Mouse (Mus musculus): ENCODE measurements around the gene Rnf212.
A peak's percentile ranks its signal among the peaks of the same experiment; 100 is the strongest.

Gene Rnf212

DNA sequence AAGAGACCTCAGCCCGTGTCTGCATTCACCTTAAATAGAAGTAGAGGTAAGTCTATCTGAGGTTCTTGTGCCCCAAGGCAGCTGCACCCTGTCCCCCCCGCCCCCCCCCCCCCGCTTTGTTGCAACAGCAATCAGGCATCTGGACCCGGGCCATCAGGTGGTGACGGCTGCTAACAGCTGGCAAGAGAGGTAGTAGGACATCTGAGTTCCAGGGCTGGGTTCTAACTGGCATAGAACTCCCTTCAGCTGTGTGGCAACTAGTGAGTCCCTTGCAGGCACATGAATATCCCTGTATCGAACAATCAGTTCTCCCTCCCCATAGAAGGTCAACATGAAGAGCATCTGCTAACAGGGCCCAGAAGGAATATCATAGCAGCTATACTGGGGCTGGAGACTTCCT is 62.8 kb downstream of the Rnf212 start:
- DNase-seq: no peak

DNA sequence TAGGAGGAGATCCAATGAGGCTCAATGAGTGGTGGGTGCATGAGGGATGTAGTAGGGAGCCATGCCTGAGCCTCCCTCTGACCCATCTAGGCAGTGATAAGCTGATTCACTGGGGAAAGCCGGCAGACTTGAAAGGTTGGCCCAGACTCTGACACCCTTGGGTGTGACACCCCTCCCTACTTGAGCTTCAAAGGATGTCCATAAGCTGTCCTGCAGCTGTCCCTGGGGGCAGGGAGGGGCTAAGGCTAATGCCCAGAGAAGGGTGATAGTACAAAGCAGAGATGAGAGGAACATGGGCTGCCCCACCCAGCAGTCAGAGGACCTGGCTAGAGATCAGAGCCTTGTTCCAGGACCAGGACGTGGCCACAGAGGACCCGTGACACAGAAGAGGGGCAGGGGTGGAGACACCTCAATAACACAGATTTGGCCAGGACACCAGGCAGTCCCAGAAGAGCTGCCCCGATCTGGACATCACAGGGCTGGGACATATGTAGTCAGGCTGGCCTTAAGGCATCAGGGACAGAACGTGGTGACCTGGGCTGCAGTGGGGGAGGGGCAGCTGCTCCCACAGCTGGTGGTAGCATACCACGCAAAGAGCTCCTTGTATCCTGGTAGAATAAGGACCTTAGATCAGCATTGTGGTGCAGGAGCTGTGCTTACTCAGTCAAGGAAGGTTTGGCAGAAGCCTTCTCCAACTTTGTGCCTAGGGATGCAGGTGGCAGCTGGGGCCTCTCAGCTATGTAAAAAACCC is 65.6 kb downstream of the Rnf212 start:
- DNase-seq: no peak

DNA sequence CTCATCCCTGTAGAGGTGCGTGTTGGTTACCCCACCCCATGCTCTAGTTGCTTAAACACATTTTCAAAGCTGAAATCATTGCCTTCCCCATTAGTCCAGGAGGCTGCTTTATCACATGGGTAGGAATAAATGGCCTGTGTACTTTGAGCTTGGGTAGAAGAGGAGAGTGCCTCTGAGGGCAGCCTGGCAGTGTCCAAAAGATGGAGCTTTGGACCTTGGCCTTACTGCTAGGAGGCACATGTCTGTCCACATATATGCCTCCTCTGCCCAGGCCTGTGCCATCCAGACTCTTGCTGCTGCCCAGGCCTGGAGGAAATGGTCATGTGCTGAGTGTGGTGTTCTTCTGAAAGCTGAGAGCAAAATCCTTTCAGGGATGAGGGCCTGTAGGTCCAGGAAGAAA is 66.4 kb downstream of the Rnf212 start:
- no peak for DNase-seq

DNA sequence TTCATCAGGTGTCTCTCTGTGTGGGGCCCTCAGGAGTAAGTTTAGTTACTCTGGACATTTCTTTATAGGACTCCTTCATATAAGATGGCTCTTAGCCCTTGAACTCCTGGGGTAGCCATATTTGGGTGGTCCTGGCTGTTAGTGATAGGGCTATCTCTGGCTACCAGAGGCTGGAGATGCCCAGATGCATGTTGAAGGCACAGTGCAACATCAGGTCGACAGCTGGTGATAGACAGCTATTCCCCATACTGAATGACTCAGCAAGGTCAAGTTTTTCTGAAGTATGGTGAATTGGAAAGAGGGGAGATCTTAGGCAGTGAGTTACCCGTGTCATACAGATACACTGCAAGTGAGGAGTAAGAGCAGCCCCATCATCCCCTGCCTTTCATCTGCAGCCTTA is 67.0 kb downstream of the Rnf212 start:
- DNase-seq: no peak

DNA sequence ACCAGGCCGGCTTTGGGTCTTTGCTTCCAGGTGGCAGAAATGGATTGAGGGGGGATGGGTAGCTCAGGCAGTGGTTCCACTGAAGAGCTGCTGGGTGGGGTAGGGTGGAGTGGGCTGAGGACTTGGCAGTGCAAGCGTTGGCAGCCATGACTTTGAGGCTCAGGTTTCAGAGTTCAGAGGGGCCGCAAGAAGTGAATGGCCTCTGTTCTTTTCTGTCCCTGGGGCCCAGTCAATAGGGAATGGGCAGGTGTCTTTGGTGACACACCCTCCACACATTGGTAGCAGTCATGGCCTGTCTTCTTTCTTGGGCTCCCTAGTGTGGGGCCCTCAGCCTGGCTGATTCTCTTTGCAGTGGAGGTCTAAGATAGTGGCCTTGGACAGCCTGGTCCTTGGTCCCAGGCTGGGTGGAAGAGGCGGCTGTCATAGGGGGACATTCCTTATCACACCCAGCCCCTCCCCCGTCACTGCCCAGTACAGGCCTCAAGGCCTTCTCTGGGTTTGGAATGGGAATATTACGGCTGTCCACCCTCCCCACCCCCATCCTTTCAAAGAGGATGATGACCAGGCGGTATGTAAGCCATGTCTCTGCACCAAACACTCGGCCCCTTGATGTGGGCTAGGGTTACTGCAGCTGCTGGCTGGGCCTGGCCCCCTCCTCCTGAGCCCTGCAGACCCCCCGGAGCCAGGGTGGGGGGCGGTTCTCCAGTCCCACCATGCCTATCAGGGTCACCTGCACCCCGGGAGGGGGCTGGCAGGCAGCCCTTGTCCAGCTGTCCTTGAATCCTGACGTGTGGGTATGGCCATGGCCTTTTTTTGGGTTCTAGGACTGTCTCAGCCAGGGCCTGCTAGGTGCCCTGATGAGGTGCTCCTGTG is 70.8 kb downstream of the Rnf212 start:
- DNase-seq: no peak

DNA sequence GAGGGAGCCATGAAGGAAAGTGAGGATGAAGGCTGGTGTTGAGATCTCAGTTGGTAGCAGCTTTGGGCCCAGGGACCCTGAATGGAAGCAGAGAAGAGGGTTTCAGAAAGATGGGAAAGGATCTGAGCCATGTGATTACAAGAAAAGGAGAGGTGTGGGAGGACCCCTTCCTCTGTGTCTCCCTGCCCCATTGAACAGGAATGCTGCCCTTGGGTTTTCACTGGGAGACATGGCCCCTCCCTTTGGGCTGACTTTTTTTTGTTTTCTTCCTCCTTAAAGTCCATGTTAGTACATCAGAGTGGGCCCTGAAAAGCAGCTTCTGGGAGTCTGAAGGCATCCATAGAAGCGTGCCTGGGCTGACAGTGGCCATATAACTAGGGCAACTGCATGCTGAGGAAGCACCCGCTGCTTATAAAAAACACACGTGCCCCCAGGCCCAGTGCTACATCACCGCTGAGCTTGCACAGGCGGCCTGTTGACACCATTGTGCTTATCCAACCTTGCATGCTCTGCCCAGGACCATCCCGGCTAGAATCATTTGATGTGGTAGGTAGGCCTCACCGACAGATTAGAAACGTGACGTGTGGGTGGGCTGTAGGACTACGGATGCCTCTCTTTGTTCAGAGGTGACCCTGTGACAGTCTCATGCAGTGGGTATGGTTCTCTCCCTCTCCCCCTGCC is 73.3 kb downstream of the Rnf212 start:
- no peak for DNase-seq

DNA sequence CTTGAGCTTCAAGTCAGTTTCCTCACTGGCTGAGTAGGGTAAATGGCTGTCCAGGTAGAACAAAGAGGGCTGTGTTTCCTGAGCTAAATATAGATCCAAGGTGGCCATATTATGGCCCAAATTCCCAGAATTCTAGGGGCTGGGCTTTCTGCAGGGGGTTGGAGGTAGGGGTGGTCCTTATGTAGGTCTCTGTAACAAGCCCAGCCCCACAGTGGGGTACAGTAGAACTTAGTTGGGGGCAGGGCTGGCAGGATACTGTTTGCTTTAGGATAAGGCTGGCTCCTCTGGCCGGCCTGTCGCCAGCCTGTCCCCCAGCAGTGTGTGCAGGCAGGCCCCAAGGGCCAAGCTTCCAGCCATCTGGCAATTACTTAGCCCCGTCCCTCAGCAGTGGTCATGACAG is 74.4 kb downstream of the Rnf212 start:
- no peak for DNase-seq

DNA sequence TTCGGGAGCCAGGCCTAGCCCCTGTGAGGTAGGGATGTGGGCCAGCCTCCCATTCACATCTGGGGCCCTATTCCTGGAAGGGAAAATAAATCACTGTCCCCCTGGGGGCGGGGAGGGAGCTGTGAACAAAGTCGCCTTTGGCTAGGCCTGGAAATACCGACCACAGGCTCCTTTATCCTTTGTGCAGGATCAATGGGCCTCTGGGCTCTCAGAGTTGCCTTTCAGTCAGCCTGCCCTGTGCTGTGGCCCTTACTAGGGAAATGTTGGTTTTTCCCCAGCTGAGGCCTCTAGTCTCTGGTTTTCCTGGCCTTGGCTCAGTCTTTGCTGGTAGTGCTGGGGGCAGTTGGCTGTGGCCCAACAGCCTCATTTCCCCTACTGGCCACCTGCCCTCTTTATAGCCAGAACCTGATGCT is 77.4 kb downstream of the Rnf212 start:
- peak; percentile 41 for DNase-seq

DNA sequence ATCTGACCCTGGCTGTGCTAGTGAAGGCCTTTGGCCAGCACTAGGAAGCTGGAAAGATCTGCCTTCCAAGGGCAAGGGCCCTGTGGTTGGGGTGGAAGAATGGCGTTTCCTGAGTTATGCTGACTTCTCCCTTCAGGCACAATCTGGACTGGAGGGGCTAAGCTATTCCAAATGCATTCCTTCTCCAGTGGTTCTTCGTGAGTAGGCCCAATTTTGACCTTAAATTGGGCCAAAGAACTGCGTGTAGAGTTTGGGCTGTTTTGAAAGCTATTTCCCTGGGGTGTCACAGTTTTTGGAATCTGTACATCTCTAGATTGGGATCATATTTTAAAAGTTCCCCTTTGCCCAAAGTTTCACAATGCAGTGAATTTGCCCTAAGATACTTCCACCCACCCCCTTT is 78.2 kb downstream of the Rnf212 start:
- no peak for DNase-seq

DNA sequence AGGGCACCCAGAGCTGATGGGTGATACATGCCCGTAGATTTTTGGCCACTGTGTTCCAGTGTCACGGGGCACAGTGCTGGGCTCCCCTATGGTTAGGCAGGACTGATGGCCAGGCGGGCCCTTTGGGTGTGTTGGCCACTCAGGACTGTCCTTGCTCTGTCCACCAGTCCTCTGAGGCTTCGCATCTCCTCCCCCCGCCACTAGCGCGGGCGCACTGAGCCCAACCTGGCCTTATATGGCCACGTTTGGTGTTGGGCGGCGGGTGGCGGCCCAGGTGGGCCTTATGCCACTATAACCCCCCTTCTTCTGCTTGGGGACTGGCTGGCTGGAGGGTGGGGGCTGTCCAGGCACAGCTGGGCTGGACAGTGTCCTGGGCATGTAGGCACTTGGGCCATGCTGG is 78.9 kb downstream of the Rnf212 start:
- DNase-seq: no peak

DNA sequence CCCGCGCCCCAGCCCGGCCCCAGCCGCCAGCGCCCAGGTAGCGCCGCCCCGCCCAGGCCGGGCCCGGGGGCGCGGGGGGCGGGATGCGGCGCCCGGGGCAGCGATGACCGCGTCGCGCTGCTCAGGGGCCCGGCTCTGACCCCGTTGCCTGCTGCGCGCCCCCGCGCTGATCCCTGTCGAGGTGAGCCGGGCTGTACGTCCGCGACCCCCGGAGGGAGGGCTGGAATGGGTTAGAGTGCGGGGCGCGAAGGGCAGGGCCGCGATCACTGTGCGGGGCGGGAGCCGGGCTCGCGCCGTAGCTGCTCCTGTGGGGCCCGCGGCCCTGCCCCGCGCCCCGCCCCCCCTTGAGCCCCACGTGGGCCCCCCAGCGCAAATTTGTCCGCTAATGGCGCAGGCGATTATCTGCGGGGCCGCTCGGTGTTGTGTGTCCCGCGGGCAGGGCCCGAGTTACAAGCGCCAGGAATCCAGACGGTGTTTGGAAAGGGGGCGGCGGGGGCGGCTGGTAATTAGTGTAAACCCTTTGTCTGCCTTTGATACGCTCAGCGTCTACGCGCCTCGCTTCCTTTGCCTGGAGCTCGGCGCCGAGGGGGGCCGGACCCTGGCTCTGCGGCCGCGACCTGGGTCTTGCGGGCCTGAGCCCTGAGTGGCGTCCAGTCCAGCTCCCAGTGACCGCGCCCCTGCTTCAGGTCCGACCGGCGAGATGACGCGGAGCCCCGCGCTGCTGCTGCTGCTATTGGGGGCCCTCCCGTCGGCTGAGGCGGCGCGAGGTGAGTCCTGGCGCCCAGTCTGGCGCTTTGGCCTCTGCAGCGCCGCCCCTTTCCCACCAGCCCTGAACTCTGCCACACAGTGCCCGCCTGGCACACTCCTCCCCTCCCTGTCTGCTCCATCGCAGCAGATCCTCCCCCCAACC is 80.2 kb downstream of the Rnf212 start:
- DNase-seq: peak; percentile 36

DNA sequence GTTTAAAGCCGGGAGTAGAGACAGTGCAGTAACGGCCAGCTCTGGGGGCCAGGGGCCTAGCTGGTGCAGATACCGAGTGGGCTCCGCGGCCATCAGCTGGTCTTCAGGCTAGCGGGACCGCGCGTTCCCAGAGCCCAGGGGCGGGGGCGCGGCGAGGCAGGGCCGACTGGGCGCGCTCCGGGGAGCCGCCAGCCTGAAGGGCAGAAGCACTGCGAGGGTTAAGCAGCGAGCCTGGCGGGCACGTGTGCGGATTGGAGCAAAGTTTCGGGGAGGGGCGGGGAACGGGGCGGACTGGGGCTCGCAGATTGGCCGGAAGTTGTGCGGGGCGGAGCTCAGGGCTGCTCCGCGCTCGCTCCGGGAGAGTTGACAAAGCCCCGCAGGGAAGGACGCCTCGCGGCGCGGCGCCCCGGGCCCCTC is 80.9 kb downstream of the Rnf212 start:
- DNase-seq: peak; percentile 81

DNA sequence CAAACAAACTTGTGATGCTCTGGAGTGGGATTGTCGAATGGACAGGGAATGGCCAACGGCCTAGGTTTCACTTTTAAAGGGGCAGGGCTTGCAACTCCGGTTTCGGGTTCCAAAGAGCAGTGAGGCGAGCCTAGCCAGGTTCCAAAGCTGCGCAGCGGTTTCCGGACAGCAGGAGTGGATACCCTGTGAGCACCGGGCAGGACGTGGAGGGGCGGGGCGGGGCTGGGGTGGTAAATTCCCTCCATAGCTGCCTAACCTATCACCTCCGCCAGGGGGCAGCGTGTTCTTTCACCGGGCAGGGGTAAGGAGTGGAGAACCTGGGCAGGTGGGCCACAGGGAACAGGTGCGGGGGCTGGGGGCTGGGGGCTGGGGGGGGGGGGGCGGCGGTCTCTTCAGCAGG is 82.5 kb downstream of the Rnf212 start, which contains the start of gene Fgfrl1:
TSS of gene Fgfrl1 (plus strand) at position 112 of the 400 bp plus-strand sequence.
- no peak for DNase-seq

DNA sequence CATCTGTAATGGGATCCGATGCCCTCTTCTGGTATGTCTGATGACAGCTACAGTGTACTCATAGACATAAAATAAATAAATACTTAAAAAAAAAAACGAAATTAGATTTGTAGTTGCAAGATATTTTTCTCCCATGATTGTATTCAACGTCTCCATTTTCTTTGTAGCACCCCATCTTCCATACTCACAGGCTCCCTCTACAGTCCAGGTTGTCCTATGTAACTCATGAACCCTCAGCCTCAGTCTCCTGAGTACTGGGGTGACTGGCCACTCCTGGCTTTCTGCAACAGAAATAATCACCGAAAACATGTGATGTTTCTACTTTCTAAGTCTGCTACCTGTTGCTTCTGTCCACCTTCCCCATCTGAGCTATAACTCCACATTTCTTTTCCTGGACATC is 83.6 kb downstream of the Rnf212 start:
- DNase-seq: no peak

DNA sequence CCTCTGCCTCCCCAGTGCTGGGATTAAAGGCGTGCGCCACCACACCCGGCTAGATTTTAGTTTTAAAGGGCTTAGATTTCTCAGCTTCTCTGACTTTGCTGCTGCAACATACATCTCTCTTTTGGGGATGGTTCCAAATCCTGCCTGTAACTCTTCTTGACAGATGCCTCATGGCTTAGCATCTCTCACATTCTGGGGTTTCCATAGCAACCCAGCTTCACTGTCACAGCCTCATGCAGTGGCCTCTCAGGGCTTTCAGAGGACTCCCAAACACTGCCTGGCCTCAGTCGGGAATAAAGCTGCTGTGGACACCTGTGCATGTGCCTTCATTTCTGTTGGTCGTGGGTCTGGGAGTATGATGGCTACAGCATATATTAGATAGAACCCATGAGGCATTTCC is 85.7 kb downstream of the Rnf212 start:
- no peak for DNase-seq

DNA sequence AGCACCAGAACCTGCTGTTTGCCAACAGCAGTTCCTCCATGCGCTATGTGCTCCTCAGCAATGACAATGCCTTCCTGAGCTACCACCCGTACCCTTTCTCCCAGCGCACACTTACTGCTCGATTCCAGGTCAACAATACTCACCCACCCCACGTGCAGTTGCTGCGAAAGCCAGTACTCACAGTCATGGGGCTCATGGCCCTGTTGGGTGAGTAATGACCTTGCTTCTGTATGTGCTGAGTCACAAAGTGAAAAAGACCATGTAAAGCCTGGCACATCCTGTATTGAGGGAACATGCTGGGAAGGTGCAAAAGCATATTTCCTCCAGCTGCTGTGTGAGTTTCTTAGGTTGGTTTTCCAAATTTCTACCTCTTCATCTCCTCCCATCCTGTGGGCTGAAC is 93.9 kb downstream of the Rnf212 start:
- no peak for DNase-seq

DNA sequence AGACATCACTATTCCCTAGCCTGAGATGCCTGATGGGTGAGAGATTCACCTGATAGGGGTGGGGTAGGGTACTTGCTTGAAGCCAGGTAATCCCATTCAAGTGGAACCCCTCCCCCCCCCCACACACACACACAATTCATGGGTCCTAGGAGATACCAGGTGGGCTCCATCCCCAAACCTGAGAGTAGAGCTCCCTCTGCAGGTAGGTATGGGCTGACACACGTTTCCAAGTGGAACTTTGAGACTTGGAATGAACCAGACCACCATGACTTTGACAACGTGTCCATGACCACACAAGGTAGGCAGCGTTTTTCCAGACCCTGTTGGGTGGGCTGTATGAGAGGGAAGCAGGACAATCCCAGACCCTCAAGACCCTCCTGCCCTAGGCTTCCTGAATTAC is 94.9 kb downstream of the Rnf212 start:
- no peak for DNase-seq

Measured in right cerebral cortex, postnatal 14 days (tissue).